Mouse (Mus musculus): Measurements from ENCODE around the gene Agap2. TPM values are rescaled to one million over a fixed set of nuclear protein-coding genes. Genes with fewer than 3 reads are reported as not detected.

Gene Agap2
- total and polyA plus RNA-seq, 3 experiments, result 24.8 to 43.5 (median 26.1) TPM

- Histone ChIP-seq H3K4me2 (ENCODE audit: insufficient read depth, low read depth, poor library complexity, severe bottlenecking) (peak overlapping the region; percentile 94; the same call in 1 of the 2 replicates), H3K4me3 (replicated peaks in 1 of 3; ENCODE audit: low read depth in 2 of 3, low read length in 2 of 3, poor library complexity in 1 of 3) (peak overlapping the region in 1 of 3 experiments; percentile 74), H3K9me3 (replicated peaks; ENCODE audit: low read length) (no peaks in the 10 kb centered on the region), H3K27me3 (replicated peaks) (no peaks in the 10 kb centered on the region), H3K27ac (ENCODE audit: insufficient read depth, low read depth) (peak overlapping the region; percentile 11; the same call in 1 of the 2 replicates), H3K4me1 (ENCODE audit: control insufficient read depth in 1 of 2, insufficient read depth in 2 of 2) (peaks cover 14 to 39% of the 10 kb centered on the region in 2 experiments), H3K79me2 (replicated peaks; ENCODE audit: control insufficient read depth, extremely low read depth, insufficient read depth, poor library complexity, severe bottlenecking) (peaks cover 5% of the 10 kb centered on the region; the same call in 1 of the 2 replicates), H3K36me3 (replicated peaks in 1 of 2; ENCODE audit: control insufficient read depth in 1 of 2, insufficient read depth in 1 of 2, low read length in 1 of 2) (peaks cover 16 to 54% of the 10 kb centered on the region in 2 experiments), H3K9ac (ENCODE audit: insufficient read depth, low read depth) (peak overlapping the region; percentile 45; the same call in 1 of the 2 replicates)
- no peak for TF ChIP-seq MAX (IDR thresholded peaks at IDR 0.05; ENCODE audit: low read length)
- no peak for TF ChIP-seq JUND (conservative IDR thresholded peaks at IDR 0.05; ENCODE audit: low read depth, low read length)
- peak; percentile 2; the same call in 1 of the 2 replicates for TF ChIP-seq TCF12 (IDR thresholded peaks at IDR 0.05; ENCODE audit: low read depth, low read length)
- peak; percentile 33; the same call in 1 of the 2 replicates for TF ChIP-seq MAFK (IDR thresholded peaks at IDR 0.05; ENCODE audit: insufficient replicate concordance, low read length)
- no peak for TF ChIP-seq ZC3H11A (IDR thresholded peaks at IDR 0.05; ENCODE audit: low read depth, low read length)
- DNase-seq (ENCODE audit: extremely low read depth), result no peak
- dilution Hi-C loops (cut with MboI; ENCODE audit: extremely low pct_ligation_motif_present, extremely low pct_unique_long_range_greater_than_20kb, low sequenced_read_pairs), result no loop called here
- in situ Hi-C loops (cut with MboI; ENCODE audit: low pct_ligation_motif_present, low pct_unique_long_range_greater_than_20kb, low sequenced_read_pairs), result no loop called here
These were observed 31.9 kb upstream of the Agap2 start for GRCm38 (mm10) chr10:127043187-127043586.

DNA sequence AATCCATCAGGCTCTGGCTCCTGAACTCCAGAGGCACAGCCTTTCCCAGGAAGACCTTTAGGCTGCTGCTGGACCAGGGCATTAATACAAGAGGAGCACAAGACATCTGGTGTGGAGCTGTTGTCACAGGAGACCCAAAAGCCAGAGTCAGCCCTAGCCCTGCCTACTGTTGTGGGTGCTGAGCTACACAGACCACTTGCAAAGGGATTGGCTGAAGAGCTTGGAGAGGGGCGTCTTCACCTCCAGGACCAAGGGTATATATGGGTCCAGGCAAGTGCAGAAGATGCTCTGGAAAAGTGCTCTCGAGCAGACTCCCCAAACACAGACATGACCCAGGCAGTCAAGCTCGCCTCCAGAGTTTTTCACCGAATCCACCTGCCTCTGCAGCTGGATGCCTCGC, 27.1 kb upstream of the Agap2 start, which contains the start of gene Cyp27b1:
Gene Cyp27b1 (plus strand): TSS at position 297 of the 400 bp plus-strand sequence.
- Histone ChIP-seq H3K4me2 (ENCODE audit: insufficient read depth, low read depth, poor library complexity, severe bottlenecking) (no peak within 1 kb of the TSS), H3K9ac (ENCODE audit: insufficient read depth, low read depth) (no peak within 1 kb of the TSS), H3K4me3 (replicated peaks in 1 of 3; ENCODE audit: low read depth in 2 of 3, low read length in 2 of 3, poor library complexity in 1 of 3) (no peak within 1 kb of the TSS), H3K27me3 (replicated peaks) (no peaks in the 10 kb centered on the region), H3K9me3 (replicated peaks; ENCODE audit: low read length) (no peaks in the 10 kb centered on the region), H3K4me1 (ENCODE audit: control insufficient read depth in 1 of 2, insufficient read depth in 2 of 2) (peaks cover 6 to 18% of the 10 kb centered on the region in 2 experiments; a peak in 2 of 4 replicates), H3K27ac (ENCODE audit: insufficient read depth, low read depth) (no peak within 1 kb of the TSS), H3K36me3 (replicated peaks in 1 of 2; ENCODE audit: control insufficient read depth in 1 of 2, insufficient read depth in 1 of 2, low read length in 1 of 2) (peaks cover 16 to 53% of the 10 kb centered on the region in 2 experiments), H3K79me2 (replicated peaks; ENCODE audit: control insufficient read depth, extremely low read depth, insufficient read depth, poor library complexity, severe bottlenecking) (no peaks in the 10 kb centered on the region; the same call in 1 of the 2 replicates)
- in situ Hi-C loops (cut with MboI; ENCODE audit: low pct_ligation_motif_present, low pct_unique_long_range_greater_than_20kb, low sequenced_read_pairs) (no loop called here), dilution Hi-C loops (cut with MboI; ENCODE audit: extremely low pct_ligation_motif_present, extremely low pct_unique_long_range_greater_than_20kb, low sequenced_read_pairs) (no loop called here)
- DNase-seq (ENCODE audit: extremely low read depth), result no peak
- TF ChIP-seq RCOR1 (conservative IDR thresholded peaks at IDR 0.05; ENCODE audit: low read depth, low read length), result no peak
- TF ChIP-seq CTCF (conservative IDR thresholded peaks at IDR 0.05 in 1 of 2, IDR thresholded peaks at IDR 0.05 in 1 of 2; ENCODE audit: low read depth in 2 of 2, low read length in 2 of 2), result no peak
- TF ChIP-seq TCF12 (IDR thresholded peaks at IDR 0.05; ENCODE audit: low read depth, low read length), result no peak
- 0 out of 2 replicates have a peak, but pooled peaks have one; percentile 22 for TF ChIP-seq POLR2AphosphoS2 (IDR thresholded peaks at IDR 0.05; ENCODE audit: low read depth, low read length)

- Histone ChIP-seq H3K36me3 (replicated peaks in 1 of 2; ENCODE audit: control insufficient read depth in 1 of 2, insufficient read depth in 1 of 2, low read length in 1 of 2) (peaks cover 13 to 45% of the 10 kb centered on the region in 2 experiments), H3K27ac (ENCODE audit: insufficient read depth, low read depth) (no peak overlapping the region), H3K4me2 (ENCODE audit: insufficient read depth, low read depth, poor library complexity, severe bottlenecking) (no peak overlapping the region), H3K79me2 (replicated peaks; ENCODE audit: control insufficient read depth, extremely low read depth, insufficient read depth, poor library complexity, severe bottlenecking) (no peaks in the 10 kb centered on the region), H3K4me1 (ENCODE audit: control insufficient read depth in 1 of 2, insufficient read depth in 2 of 2) (peaks cover 0 to 10% of the 10 kb centered on the region in 2 experiments; a peak in 2 of 4 replicates), H3K4me3 (replicated peaks in 1 of 3; ENCODE audit: low read depth in 2 of 3, low read length in 2 of 3, poor library complexity in 1 of 3) (no peak overlapping the region), H3K9ac (ENCODE audit: insufficient read depth, low read depth) (no peak overlapping the region), H3K27me3 (replicated peaks) (no peaks in the 10 kb centered on the region), H3K9me3 (replicated peaks; ENCODE audit: low read length) (no peaks in the 10 kb centered on the region)
- in situ Hi-C loops (cut with MboI; ENCODE audit: low pct_ligation_motif_present, low pct_unique_long_range_greater_than_20kb, low sequenced_read_pairs), result no loop called here
- TF ChIP-seq JUN (IDR thresholded peaks at IDR 0.05; ENCODE audit: insufficient read depth, low read depth, low read length), result no peak
- no peak for TF ChIP-seq POLR2A (IDR thresholded peaks at IDR 0.05; ENCODE audit: low read depth, low read length)
- TF ChIP-seq NELFE (IDR thresholded peaks at IDR 0.05; ENCODE audit: low read depth, low read length), result no peak
- 0 out of 2 replicates have a peak, but pooled peaks have one; percentile 24 for TF ChIP-seq POLR2AphosphoS2 (IDR thresholded peaks at IDR 0.05; ENCODE audit: low read depth, low read length)
- no peak for DNase-seq (ENCODE audit: extremely low read depth)
- dilution Hi-C loops (cut with MboI; ENCODE audit: extremely low pct_ligation_motif_present, extremely low pct_unique_long_range_greater_than_20kb, low sequenced_read_pairs), result no loop called here
These were observed 26.3 kb upstream of the Agap2 start for GRCm38 (mm10) chr10:127048608-127049394.

All from CH12.LX (cell line).